Mouse (Mus musculus) CH12.LX (cell line): ENCODE results near the gene 4933411K16Rik.

Source experiments
- CTCF ChIP-seq, 2 experiments: IDR thresholded peaks in 1 of 2; conservative IDR thresholded peaks in 1 of 2; 2 replicates each; pipeline ENCODE4 v1.5.1; 2011 to 2012; ENCODE audit warnings: low read depth in 2 of 2, low read length in 2 of 2, improper control_type of control experiment in 1 of 2, inconsistent platforms in 1 of 2, mild to moderate bottlenecking in 1 of 2, moderate library complexity in 1 of 2
- ETS1 ChIP-seq: conservative IDR thresholded peaks from 2 replicates; pipeline ENCODE4 v1.6.1; 2012; ENCODE audit warnings: low read depth, mild to moderate bottlenecking, inconsistent platforms, low read length, improper control_type of control experiment, moderate library complexity
- JUND ChIP-seq: conservative IDR thresholded peaks from 2 replicates; pipeline ENCODE4 v1.6.1; 2011; ENCODE audit warnings: low read depth, low read length, improper control_type of control experiment
- MXI1 ChIP-seq: IDR thresholded peaks from 2 replicates; pipeline ENCODE4 v1.6.1; 2011; ENCODE audit warnings: mild to moderate bottlenecking, low read depth, low read length, improper control_type of control experiment
- POLR2A ChIP-seq: IDR thresholded peaks from 2 replicates; pipeline ENCODE4 v1.6.1; 2011; ENCODE audit warnings: low read depth, mild to moderate bottlenecking, improper control_type of control experiment, low read length
- RAD21 ChIP-seq: IDR thresholded peaks from 2 replicates; pipeline ENCODE4 v1.6.1; 2011; ENCODE audit warnings: low read depth, mild to moderate bottlenecking, low read length, improper control_type of control experiment, moderate library complexity
- SIN3A ChIP-seq: IDR thresholded peaks from 2 replicates; pipeline ENCODE4 v1.6.1; 2012; ENCODE audit warnings: low read length, improper control_type of control experiment, inconsistent platforms
- TBP ChIP-seq: conservative IDR thresholded peaks from 2 replicates; pipeline ENCODE4 v1.6.1; 2011; ENCODE audit warnings: low read depth, low read length, improper control_type of control experiment
- UBTF ChIP-seq: IDR thresholded peaks from 2 replicates; pipeline ENCODE4 v1.6.1; 2012; ENCODE audit warnings: low read depth, mild to moderate bottlenecking, inconsistent platforms, low read length, improper control_type of control experiment, moderate library complexity
- ZKSCAN1 ChIP-seq: IDR thresholded peaks from 2 replicates; pipeline ENCODE4 v1.6.1; 2012; ENCODE audit warnings: low read depth, inconsistent platforms, low read length, improper control_type of control experiment, borderline replicate concordance
- ZNF384 ChIP-seq: IDR thresholded peaks from 2 replicates; pipeline ENCODE4 v1.6.1; 2012; ENCODE audit warnings: low read depth, low read length, improper control_type of control experiment, inconsistent platforms

GRCm38 (mm10) chr19:42080469-42080868 lies 28.4 kb downstream of the 4933411K16Rik start:
- TF ChIP-seq CTCF (conservative IDR thresholded peaks at IDR 0.05 in 1 of 2, IDR thresholded peaks at IDR 0.05 in 1 of 2; ENCODE audit: low read depth in 2 of 2, low read length in 2 of 2) (no peak), RAD21 (no peak), MXI1 (no peak), ETS1 (no peak), SIN3A (no peak), TBP (no peak), POLR2A (no peak), JUND (no peak), ZKSCAN1 (no peak), ZNF384 (no peak), UBTF (no peak)
